Mouse (Mus musculus): ENCODE results near the gene Sox13. TPM values are rescaled to one million over a fixed set of nuclear protein-coding genes. Genes with fewer than 3 reads are reported as not detected.
A peak's percentile ranks its signal among the peaks of the same experiment; 100 is the strongest.

The Sox13 gene
- polyA plus RNA-seq, 1 experiment from 2014 or later, result 4.4 TPM

DNA sequence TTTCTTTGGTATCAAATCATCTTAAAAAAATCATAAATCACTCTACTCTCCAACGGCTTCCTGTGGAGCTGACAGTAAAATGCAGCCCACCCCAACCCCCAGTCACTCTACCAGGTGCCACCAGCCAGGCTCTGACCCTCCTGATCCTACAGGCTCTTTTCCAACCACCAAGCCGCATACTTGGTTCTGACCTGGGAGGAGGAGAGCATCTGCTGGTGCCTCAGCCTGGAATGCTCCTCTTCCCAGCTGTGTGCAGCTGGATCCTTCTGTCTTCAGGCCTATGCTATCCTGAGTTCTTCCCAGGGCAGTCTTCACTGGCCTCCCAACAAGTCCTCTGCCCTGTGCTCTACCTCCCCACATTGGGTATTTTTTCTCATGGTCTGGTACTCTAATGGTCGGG, 3.7 kb downstream of the Sox13 start:
- Histone ChIP-seq H3K9me3 (ENCODE audit: control insufficient read depth, low read length) (no peaks in the 10 kb centered on the region), H3K27ac (ENCODE audit: low read length) (no peak overlapping the region), H3K4me1 (replicated peaks; ENCODE audit: control insufficient read depth, insufficient read depth, low read length) (peaks cover 22% of the 10 kb centered on the region), H3K4me2 (ENCODE audit: low read length) (no peak overlapping the region), H3K9ac (replicated peaks; ENCODE audit: low read depth, low read length) (no peak overlapping the region), H3K36me3 (ENCODE audit: control insufficient read depth, insufficient read depth) (no peaks in the 10 kb centered on the region), H3K27me3 (replicated peaks; ENCODE audit: control insufficient read depth, insufficient read depth, low read length) (peaks cover 4% of the 10 kb centered on the region; the same call in 1 of the 2 replicates), H3K4me3 (replicated peaks; ENCODE audit: low read length) (no peak overlapping the region)
- no peak for ATAC-seq
- 87% methylated on average over 3 of the region's 3 CpGs for WGBS

DNA sequence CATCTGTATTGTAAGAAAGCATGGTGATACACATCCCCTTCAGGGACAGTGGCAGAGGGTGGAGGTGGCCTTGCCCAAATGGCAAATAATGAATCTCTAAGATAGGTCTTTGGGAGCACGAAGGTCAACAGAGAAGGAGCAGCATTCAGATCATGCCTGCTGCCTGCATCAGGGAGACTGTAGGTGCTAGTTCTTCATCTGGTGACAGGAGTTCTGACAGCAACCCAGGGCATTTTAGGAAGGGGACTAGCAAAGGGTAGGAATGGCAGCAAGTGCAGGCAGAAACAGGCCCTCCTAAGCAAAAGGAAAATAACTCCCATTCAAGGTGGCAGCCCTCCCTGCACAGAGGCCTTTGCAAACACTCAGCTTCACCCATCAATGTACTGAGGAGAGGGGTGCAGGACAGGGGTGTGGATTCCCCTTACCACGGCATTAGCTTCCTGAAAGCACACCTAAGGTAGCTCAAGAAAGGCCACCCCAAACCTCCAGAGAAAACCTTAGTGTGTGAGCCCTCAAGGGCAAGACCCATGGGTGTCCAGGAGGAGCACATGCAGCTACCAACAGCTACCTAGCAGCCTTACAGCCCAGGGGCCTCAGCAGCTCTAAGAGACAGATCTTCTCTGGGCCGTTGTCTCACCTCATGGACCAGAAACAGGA, 4.9 kb downstream of the Sox13 start:
- peaks cover 4% of the 10 kb centered on the region; the same call in 1 of the 2 replicates for H3K27me3 ChIP-seq (replicated peaks; ENCODE audit: control insufficient read depth, insufficient read depth, low read length)
- peaks cover 22% of the 10 kb centered on the region for H3K4me1 ChIP-seq (replicated peaks; ENCODE audit: control insufficient read depth, insufficient read depth, low read length)
- no peak overlapping the region for H3K4me3 ChIP-seq (replicated peaks; ENCODE audit: low read length)
- no peak overlapping the region for H3K27ac ChIP-seq (ENCODE audit: low read length)
- H3K36me3 ChIP-seq (ENCODE audit: control insufficient read depth, insufficient read depth), result no peaks in the 10 kb centered on the region
- ATAC-seq, result no peak
- WGBS, result 80% methylated on average over 3 of the region's 3 CpGs
- H3K4me2 ChIP-seq (ENCODE audit: low read length), result no peak overlapping the region
- no peaks in the 10 kb centered on the region for H3K9me3 ChIP-seq (ENCODE audit: control insufficient read depth, low read length)
- H3K9ac ChIP-seq (replicated peaks; ENCODE audit: low read depth, low read length), result no peak overlapping the region

DNA sequence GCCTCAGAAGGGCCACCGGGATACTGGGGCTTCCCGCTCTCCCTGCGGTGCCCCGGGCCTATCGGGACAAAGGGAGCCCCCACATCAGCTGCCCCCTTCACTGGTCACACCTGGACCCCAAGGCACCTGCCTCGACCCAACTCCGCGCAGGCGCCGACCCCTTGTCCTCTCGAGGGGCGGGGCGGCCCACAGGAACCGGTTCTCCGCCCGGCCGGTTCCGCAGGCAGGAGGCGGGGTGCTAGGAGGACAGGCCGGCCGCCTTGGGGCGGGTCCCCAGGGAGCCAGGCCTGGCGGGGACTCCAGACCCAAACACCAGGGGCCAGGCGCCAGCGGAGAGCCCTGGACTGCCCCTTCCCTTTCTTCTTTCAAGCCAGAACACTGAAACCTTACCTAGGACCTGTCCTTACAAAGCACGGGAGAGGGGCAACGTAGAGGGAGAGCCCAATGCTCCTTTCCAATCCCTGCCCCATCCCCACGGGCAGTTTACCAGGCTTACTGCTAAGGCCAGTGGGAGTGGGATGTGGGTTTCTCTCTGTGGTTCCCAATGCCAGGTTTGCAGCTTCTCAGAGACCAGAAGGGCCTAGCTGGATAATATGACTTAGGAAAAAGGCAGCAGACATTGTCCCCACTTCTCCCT, 5.9 kb downstream of the Sox13 start:
- Histone ChIP-seq H3K4me3 (replicated peaks; ENCODE audit: low read length) (peak overlapping the region; percentile 32), H3K9me3 (ENCODE audit: control insufficient read depth, low read length) (no peaks in the 10 kb centered on the region), H3K4me1 (replicated peaks; ENCODE audit: control insufficient read depth, insufficient read depth, low read length) (peaks cover 22% of the 10 kb centered on the region), H3K9ac (replicated peaks; ENCODE audit: low read depth, low read length) (peak overlapping the region; percentile 50), H3K4me2 (ENCODE audit: low read length) (peak overlapping the region; percentile 53), H3K36me3 (ENCODE audit: control insufficient read depth, insufficient read depth) (no peaks in the 10 kb centered on the region), H3K27ac (ENCODE audit: low read length) (no peak overlapping the region), H3K27me3 (replicated peaks; ENCODE audit: control insufficient read depth, insufficient read depth, low read length) (peaks cover 4% of the 10 kb centered on the region; the same call in 1 of the 2 replicates)
- WGBS, result 11% methylated on average over 28 of the region's 28 CpGs
- no peak for ATAC-seq

DNA sequence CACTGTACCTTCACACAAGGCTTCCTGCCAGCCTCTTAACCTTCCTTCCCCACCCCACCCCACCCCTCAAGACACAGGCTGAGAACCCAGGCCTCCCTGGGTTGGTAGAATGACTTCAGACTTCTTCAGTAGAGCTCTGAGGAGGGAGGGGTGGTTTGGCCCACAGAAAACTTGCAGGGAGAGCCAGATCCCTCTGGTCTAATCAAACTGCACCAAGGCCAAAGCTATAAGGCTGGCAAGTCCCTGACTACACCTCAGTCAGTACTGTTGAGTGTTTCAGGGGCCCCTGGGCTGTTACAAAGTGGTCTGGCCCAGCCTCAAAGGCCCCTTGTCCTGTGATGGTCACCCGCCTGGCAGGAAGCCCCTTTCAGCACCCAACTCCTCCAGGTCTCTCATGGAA, 6.6 kb downstream of the Sox13 start:
- Histone ChIP-seq H3K4me3 (replicated peaks; ENCODE audit: low read length) (no peak overlapping the region), H3K27ac (ENCODE audit: low read length) (no peak overlapping the region), H3K4me1 (replicated peaks; ENCODE audit: control insufficient read depth, insufficient read depth, low read length) (peaks cover 17% of the 10 kb centered on the region), H3K4me2 (ENCODE audit: low read length) (peak overlapping the region; percentile 53; the same call in 1 of the 2 replicates), H3K36me3 (ENCODE audit: control insufficient read depth, insufficient read depth) (no peaks in the 10 kb centered on the region), H3K9me3 (ENCODE audit: control insufficient read depth, low read length) (no peaks in the 10 kb centered on the region), H3K9ac (replicated peaks; ENCODE audit: low read depth, low read length) (no peak overlapping the region), H3K27me3 (replicated peaks; ENCODE audit: control insufficient read depth, insufficient read depth, low read length) (peaks cover 4% of the 10 kb centered on the region; the same call in 1 of the 2 replicates)
- ATAC-seq, result no peak
- 91% methylated on average over 1 of the region's 1 CpGs for WGBS

DNA sequence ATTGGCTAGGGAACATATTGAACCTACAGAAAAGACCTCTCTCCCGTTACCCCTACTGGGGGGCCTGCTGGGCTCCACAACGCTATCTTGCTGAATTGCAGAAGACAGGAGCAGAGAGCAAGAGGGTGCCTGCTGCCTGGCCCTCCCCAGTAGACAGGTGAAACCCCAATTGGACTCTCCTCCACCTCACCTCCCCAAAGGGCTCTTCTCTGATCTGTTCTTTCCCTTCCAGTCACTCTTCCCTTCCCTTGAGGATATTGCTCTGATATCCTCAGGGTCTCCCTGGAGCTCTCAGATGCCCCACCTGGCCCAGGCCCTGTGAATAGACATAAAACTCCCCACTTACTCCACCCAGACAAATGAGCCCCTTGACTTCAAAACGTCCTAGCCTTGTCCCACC, 7.1 kb downstream of the Sox13 start:
- peaks cover 13% of the 10 kb centered on the region for H3K4me1 ChIP-seq (replicated peaks; ENCODE audit: control insufficient read depth, insufficient read depth, low read length)
- H3K27me3 ChIP-seq (replicated peaks; ENCODE audit: control insufficient read depth, insufficient read depth, low read length), result 0 out of 2 replicates have a peak, but pooled peaks cover under 1% of the 10 kb centered on the region
- no peak overlapping the region for H3K4me2 ChIP-seq (ENCODE audit: low read length)
- no peaks in the 10 kb centered on the region for H3K9me3 ChIP-seq (ENCODE audit: control insufficient read depth, low read length)
- 77% methylated on average over 3 of the region's 3 CpGs for WGBS
- ATAC-seq, result no peak
- no peak overlapping the region for H3K27ac ChIP-seq (ENCODE audit: low read length)
- H3K36me3 ChIP-seq (ENCODE audit: control insufficient read depth, insufficient read depth), result no peaks in the 10 kb centered on the region
- H3K9ac ChIP-seq (replicated peaks; ENCODE audit: low read depth, low read length), result no peak overlapping the region
- H3K4me3 ChIP-seq (replicated peaks; ENCODE audit: low read length), result no peak overlapping the region

DNA sequence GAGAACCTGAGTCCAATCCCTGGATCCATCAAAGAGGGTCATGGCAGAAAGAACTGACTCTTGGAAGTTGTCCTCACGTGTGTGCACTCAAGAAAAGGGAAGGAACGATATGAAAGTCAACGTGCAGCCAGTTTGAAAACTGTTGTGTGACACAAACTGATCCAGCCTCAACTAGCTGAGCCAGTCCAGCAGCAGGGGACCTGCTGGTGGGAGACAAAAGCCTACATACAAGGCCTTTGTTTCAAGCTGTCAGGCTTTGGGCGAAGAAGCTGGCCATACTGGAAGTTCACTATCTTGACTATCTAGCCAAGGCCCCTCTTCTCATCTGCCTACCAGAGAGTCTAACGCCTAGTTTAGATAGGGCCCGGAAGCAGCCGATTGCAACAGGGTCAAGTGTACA, 7.7 kb downstream of the Sox13 start:
- no peak overlapping the region for H3K4me2 ChIP-seq (ENCODE audit: low read length)

DNA sequence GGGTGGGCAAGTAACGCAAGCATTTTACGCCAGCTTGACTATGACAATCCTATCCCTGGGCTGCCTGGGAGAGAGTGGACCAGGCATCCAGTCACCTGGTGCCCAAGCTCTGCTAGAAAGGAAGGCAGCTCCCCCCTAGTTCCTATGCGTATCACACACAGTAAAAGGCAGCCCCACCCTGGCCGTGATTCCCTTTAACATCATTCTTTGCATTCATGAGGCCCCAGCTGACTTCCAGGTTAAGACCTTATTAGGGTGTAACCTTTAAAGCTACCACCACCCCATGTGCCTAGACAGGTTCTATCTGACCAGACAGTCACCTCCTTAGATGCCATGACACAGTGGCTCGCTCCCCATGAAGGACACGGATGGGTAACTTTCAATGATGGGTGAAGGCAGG, 8.7 kb downstream of the Sox13 start:
- no peaks in the 10 kb centered on the region for H3K36me3 ChIP-seq (ENCODE audit: control insufficient read depth, insufficient read depth)
- H3K4me3 ChIP-seq (replicated peaks; ENCODE audit: low read length), result no peak overlapping the region
- H3K27me3 ChIP-seq (replicated peaks; ENCODE audit: control insufficient read depth, insufficient read depth, low read length), result no peaks in the 10 kb centered on the region
- no peak overlapping the region for H3K9ac ChIP-seq (replicated peaks; ENCODE audit: low read depth, low read length)
- WGBS, result 62% methylated on average over 6 of the region's 6 CpGs
- H3K9me3 ChIP-seq (ENCODE audit: control insufficient read depth, low read length), result no peaks in the 10 kb centered on the region
- H3K4me1 ChIP-seq (replicated peaks; ENCODE audit: control insufficient read depth, insufficient read depth, low read length), result peaks cover 11% of the 10 kb centered on the region
- H3K4me2 ChIP-seq (ENCODE audit: low read length), result no peak overlapping the region
- H3K27ac ChIP-seq (ENCODE audit: low read length), result no peak overlapping the region
- no peak for ATAC-seq

More for the DNA sequence above, 7.7 kb downstream of the Sox13 start:
- Histone ChIP-seq H3K9me3 (ENCODE audit: control insufficient read depth, low read length) (no peaks in the 10 kb centered on the region), H3K36me3 (ENCODE audit: control insufficient read depth, insufficient read depth) (no peaks in the 10 kb centered on the region), H3K27ac (ENCODE audit: low read length) (no peak overlapping the region), H3K4me1 (replicated peaks; ENCODE audit: control insufficient read depth, insufficient read depth, low read length) (peaks cover 11% of the 10 kb centered on the region), H3K27me3 (replicated peaks; ENCODE audit: control insufficient read depth, insufficient read depth, low read length) (no peaks in the 10 kb centered on the region), H3K9ac (replicated peaks; ENCODE audit: low read depth, low read length) (no peak overlapping the region), H3K4me3 (replicated peaks; ENCODE audit: low read length) (no peak overlapping the region)
- no peak for ATAC-seq
- WGBS, result 90% methylated on average over 7 of the region's 7 CpGs

DNA sequence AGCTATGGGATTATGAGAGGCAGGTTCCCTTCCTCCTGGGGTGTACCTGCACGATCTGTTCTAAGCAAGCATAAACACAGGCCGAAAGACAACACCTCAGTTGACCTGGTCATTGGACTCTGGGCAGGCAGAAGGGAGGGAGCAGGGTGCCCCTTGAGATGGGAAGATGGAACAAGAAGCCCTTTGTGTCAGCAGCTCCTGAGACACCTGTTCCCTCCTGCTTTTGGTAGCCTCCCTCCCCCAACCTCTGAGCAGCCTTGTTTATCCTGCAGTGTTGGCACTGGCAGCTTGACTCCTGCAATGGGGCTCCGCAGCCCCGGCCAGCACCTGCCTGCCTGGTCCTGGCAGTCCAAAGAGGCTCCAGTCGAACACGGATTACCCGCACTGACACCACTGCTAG, 9.1 kb downstream of the Sox13 start:
- ATAC-seq, result no peak
- Histone ChIP-seq H3K4me3 (replicated peaks; ENCODE audit: low read length) (no peak overlapping the region), H3K9ac (replicated peaks; ENCODE audit: low read depth, low read length) (no peak overlapping the region), H3K4me2 (ENCODE audit: low read length) (no peak overlapping the region), H3K36me3 (ENCODE audit: control insufficient read depth, insufficient read depth) (no peaks in the 10 kb centered on the region), H3K9me3 (ENCODE audit: control insufficient read depth, low read length) (no peaks in the 10 kb centered on the region), H3K27ac (ENCODE audit: low read length) (no peak overlapping the region), H3K27me3 (replicated peaks; ENCODE audit: control insufficient read depth, insufficient read depth, low read length) (no peaks in the 10 kb centered on the region), H3K4me1 (replicated peaks; ENCODE audit: control insufficient read depth, insufficient read depth, low read length) (peaks cover 11% of the 10 kb centered on the region)
- WGBS, result 49% methylated on average over 7 of the region's 7 CpGs

DNA sequence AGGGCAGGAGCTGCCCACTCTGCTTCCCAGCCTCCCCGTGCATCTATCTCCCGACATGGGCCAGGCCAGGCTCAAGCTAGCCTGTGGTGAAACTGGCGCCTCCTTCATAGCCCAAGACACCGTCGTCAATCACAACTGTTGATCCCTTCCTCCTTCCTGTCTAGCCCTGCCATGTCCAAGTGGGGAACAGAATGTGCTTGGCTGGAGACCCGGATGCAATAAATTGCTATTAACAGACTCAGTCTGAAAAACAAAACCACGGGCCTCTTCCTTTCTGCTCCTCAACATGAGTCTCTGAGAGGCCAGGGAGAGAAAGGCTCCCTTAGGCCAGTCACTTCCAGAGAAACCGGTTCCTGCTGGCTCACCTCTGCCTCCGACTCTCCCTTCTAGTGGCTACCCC, 11.2 kb downstream of the Sox13 start:
- ATAC-seq, result no peak
- Histone ChIP-seq H3K4me1 (replicated peaks; ENCODE audit: control insufficient read depth, insufficient read depth, low read length) (peaks cover 6% of the 10 kb centered on the region), H3K9me3 (ENCODE audit: control insufficient read depth, low read length) (no peaks in the 10 kb centered on the region), H3K36me3 (ENCODE audit: control insufficient read depth, insufficient read depth) (no peaks in the 10 kb centered on the region), H3K27me3 (replicated peaks; ENCODE audit: control insufficient read depth, insufficient read depth, low read length) (no peaks in the 10 kb centered on the region), H3K27ac (ENCODE audit: low read length) (no peak overlapping the region), H3K4me2 (ENCODE audit: low read length) (no peak overlapping the region), H3K9ac (replicated peaks; ENCODE audit: low read depth, low read length) (no peak overlapping the region), H3K4me3 (replicated peaks; ENCODE audit: low read length) (no peak overlapping the region)
- WGBS, result 90% methylated on average over 9 of the region's 9 CpGs
